Mouse (Mus musculus) intestine, postnatal 0 days (tissue): Measurements from ENCODE around the gene R3hdm2. TPM values are rescaled to one million over a fixed set of nuclear protein-coding genes. Genes with fewer than 3 reads are reported as not detected.

Source experiments
- ATAC-seq: fragments of 200-750 bp; cut with Nextera tagmentation; 2 replicates; pipeline ENCODE4 v1.8.0; 2017; ENCODE audit warnings: mild to moderate bottlenecking, moderate TSS enrichment, moderate library complexity
- H3K27ac ChIP-seq: fragments of 300-500 bp; sonication (generic); 2 replicates; pipeline ENCODE4 v1.5.1; 2014; ENCODE audit warnings: mild to moderate bottlenecking, low read depth, low read length, moderate library complexity
- H3K27me3 ChIP-seq: fragments of 300-500 bp; sonication (generic); replicated peaks from 2 replicates; pipeline ENCODE4 v1.6.1; 2014; ENCODE audit warnings: low read length, mixed read lengths; ENCODE audit not compliant: control insufficient read depth, insufficient read depth
- H3K36me3 ChIP-seq: fragments of 300-500 bp; sonication (generic); 2 replicates; pipeline ENCODE4 v1.6.1; 2014; ENCODE audit warnings: mild to moderate bottlenecking, moderate library complexity; ENCODE audit not compliant: control insufficient read depth, insufficient read depth
- H3K4me1 ChIP-seq: fragments of 300-500 bp; sonication (generic); replicated peaks from 2 replicates; pipeline ENCODE4 v1.6.1; 2014; ENCODE audit warnings: antibody characterized with exemption, low read length, mixed read lengths; ENCODE audit not compliant: control insufficient read depth, insufficient read depth
- H3K4me2 ChIP-seq: fragments of 300-500 bp; sonication (generic); replicated peaks from 2 replicates; pipeline ENCODE4 v1.6.1; 2014; ENCODE audit warnings: low read depth, mild to moderate bottlenecking, moderate library complexity
- H3K4me3 ChIP-seq: fragments of 300-500 bp; sonication (generic); 2 replicates; pipeline ENCODE4 v1.5.1; 2014; ENCODE audit warnings: low read depth, low read length
- H3K9ac ChIP-seq: fragments of 300-500 bp; sonication (generic); 2 replicates; pipeline ENCODE4 v1.6.1; 2014; ENCODE audit warnings: mild to moderate bottlenecking, low read depth, low read length
- H3K9me3 ChIP-seq: fragments of 300-500 bp; sonication (generic); 2 replicates; pipeline ENCODE4 v1.6.1; 2016; ENCODE audit warnings: mixed run types; ENCODE audit not compliant: control insufficient read depth
- CTCF ChIP-seq: sonication (generic); IDR thresholded peaks from 2 replicates; pipeline ENCODE4 v1.5.1; 2016; ENCODE audit warnings: low read depth, mild to moderate bottlenecking, control low read depth, antibody characterized with exemption, moderate library complexity
- WGBS: fragments of 180-500 bp; shearing (Covaris S2); extraction: QIAGEN DNeasy Blood & Tissue Kit; methylation state at CpG from one replicate; pipeline ENCODE4 v1.1.7; 2014; 5-methylcytosine and 5-hydroxymethylcytosine counted together
- polyA plus RNA-seq: library from polyadenylated mRNA; unstranded; fragments of >200 nt; fragmentation: Nextera tagmentation; extraction: Ambion mirVana; gene quantifications from 2 replicates; pipeline ENCODE4 v1.2.1, GENCODE M21; 2015

The R3hdm2 gene
- polyA plus RNA-seq, 1 experiment from 2014 or later, result 19.4 TPM

DNA sequence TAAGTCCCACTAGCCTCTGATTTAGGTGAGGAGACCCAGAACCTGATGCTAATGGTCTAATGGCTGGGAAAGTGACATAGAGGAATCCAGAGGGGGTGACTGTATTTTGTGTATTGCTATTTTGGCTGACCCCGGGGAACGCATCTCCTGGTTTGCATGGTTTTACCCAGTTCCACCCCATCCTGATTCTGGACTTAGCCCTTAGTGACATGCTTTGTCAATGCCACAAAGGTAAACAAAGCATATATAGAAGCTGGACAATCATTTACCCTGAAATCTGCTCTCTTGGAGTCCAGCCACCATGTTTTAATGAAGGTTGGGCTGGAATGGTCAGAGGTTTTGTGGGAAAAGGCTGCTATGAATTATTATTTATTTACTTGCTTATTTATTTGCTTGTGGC is 11.9 kb upstream of the R3hdm2 start:
- Histone ChIP-seq H3K4me3 (no peak overlapping the region), H3K4me2 (no peak overlapping the region), H3K9me3 (no peaks in the 10 kb centered on the region), H3K9ac (no peak overlapping the region), H3K36me3 (no peaks in the 10 kb centered on the region), H3K4me1 (no peaks in the 10 kb centered on the region), H3K27ac (no peak overlapping the region), H3K27me3 (no peaks in the 10 kb centered on the region)
- no peak for TF ChIP-seq CTCF
- 53% methylated on average over 2 of the region's 2 CpGs for WGBS
- ATAC-seq, result no peak

DNA sequence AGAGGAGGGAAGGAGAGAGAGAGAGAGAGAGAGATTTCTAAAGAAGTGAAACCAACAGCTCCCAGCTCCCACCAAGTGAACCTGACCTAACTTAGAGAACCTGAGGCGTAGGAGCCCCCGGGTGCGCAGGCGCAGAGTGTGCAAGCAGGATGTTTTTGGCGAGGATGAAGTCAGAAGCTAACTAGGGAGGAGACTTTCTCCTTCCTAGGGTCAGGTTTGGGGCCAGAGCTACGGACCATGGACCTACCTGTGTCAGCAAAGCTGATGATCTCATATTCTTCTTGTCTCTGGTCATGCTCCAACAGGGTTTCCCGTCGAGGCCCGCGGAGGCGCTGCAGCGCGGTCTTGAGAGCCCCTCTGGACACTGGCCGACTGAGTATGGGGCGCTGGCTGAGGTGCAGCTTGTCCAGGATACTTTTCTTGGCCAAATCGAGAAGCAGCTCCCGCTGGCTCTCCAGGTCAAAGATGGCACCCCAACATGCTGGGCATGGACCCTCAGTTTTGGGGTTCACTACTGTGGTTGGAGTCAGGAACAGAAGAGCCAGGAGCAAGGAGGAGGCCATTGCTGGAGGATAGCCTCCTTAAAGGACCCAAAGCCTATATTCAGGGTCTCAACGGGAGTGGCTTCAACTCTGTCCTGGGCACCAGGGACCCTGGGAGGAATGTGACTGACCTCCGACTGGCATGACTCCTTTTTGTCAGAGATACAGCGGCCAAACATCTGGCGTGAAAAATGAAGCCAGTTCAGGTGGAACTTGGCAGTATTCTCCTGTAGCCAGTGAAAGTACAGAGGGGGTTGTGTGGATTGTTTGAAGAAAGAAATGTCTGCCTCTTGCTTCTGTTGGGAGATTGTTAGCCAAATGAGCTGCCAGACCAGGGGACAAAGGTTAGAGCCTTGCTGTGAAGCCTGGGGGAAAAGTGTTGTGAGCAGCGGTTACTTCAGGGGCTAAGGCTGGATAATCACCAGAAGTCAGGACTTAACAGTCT is 10.0 kb upstream of the R3hdm2 start, which contains the start of gene Inhbc:
TSS of gene Inhbc (minus strand) at position 598 of the 987 bp plus-strand sequence.
- Histone ChIP-seq H3K4me1 (no peaks in the 10 kb centered on the region), H3K36me3 (no peaks in the 10 kb centered on the region), H3K9me3 (no peaks in the 10 kb centered on the region), H3K4me2 (no peak within 1 kb of the TSS), H3K4me3 (no peak within 1 kb of the TSS), H3K9ac (no peak within 1 kb of the TSS), H3K27me3 (no peaks in the 10 kb centered on the region), H3K27ac (no peak within 1 kb of the TSS)
- no peak for TF ChIP-seq CTCF
- ATAC-seq, result no peak
- 78% methylated on average over 22 of the region's 22 CpGs for whole genome bisulfite sequencing

DNA sequence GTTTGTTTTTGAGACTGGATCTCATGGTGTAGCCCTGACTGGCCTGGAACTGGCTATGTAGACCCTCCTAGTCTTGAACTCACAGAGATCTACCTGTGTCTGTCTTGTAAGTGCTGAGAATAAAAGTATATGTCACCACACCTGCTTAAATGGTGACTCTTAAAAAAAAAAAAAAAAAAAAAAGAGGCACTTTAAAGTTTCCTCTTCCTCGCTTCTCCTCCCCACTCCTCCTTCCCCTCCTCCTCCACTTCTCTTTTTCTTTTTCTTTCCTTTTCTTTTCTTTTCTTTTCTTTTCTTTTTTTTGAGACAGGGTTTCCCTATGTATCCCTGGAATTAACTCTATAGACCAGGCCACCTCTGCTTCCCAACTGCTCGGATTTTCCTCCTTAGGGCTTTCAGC is 9.1 kb upstream of the R3hdm2 start:
- no peak overlapping the region for H3K4me3 ChIP-seq
- no peak overlapping the region for H3K4me2 ChIP-seq
- H3K27me3 ChIP-seq, result no peaks in the 10 kb centered on the region
- TF ChIP-seq CTCF, result no peak
- no peak for ATAC-seq
- no peak overlapping the region for H3K9ac ChIP-seq
- H3K36me3 ChIP-seq, result no peaks in the 10 kb centered on the region
- H3K27ac ChIP-seq, result no peak overlapping the region
- WGBS, result 69% methylated on average over 2 of the region's 2 CpGs
- no peaks in the 10 kb centered on the region for H3K9me3 ChIP-seq
- no peaks in the 10 kb centered on the region for H3K4me1 ChIP-seq

GRCm38 (mm10) chr10:127377700-127378099 is 2.4 kb upstream of the R3hdm2 start:
- Histone ChIP-seq H3K4me2 (no peak overlapping the region), H3K27ac (no peak overlapping the region), H3K36me3 (no peaks in the 10 kb centered on the region), H3K9me3 (no peaks in the 10 kb centered on the region), H3K27me3 (no peaks in the 10 kb centered on the region), H3K4me3 (no peak overlapping the region), H3K4me1 (no peaks in the 10 kb centered on the region; the same call in 1 of the 2 replicates), H3K9ac (no peak overlapping the region)
- WGBS, result 35% methylated on average over 3 of the region's 3 CpGs
- no peak for TF ChIP-seq CTCF
- ATAC-seq, result no peak

- no peak for TF ChIP-seq CTCF
- H3K27me3 ChIP-seq, result no peaks in the 10 kb centered on the region
- no peak for ATAC-seq
- H3K9me3 ChIP-seq, result no peaks in the 10 kb centered on the region
- H3K36me3 ChIP-seq, result no peaks in the 10 kb centered on the region
- peak overlapping the region; percentile 84 for H3K4me2 ChIP-seq
- peak overlapping the region; percentile 73 for H3K4me3 ChIP-seq
- H3K4me1 ChIP-seq, result no peaks in the 10 kb centered on the region; the same call in 1 of the 2 replicates
- WGBS, result 81% methylated on average over 8 of the region's 8 CpGs
- H3K27ac ChIP-seq, result no peak overlapping the region
- H3K9ac ChIP-seq, result peak overlapping the region; percentile 96; the same call in 1 of the 2 replicates
These were observed 473 bp upstream of the R3hdm2 start for GRCm38 (mm10) chr10:127379654-127380053.
